Mouse (Mus musculus): ENCODE results near the gene Dcdc2b. TPM values are rescaled to one million over a fixed set of nuclear protein-coding genes. Genes with fewer than 3 reads are reported as not detected.

Dcdc2b gene
- polyA plus RNA-seq, 1 experiment from 2014 or later = 1.7 TPM

Other genes with a start within 250 kb of the Dcdc2b start
- 17.2 and 18.1 TPM in 2 replicates for gene Zbtb8a, start 236.1 kb downstream of the Dcdc2b start, polyA plus RNA-seq (2015; fragmentation: Nextera tagmentation; extraction: Ambion mirVana)
- gene Zbtb8b, start 173.4 kb downstream of the Dcdc2b start, polyA plus RNA-seq (2015; fragmentation: Nextera tagmentation; extraction: Ambion mirVana) = 1.5 and 1.7 TPM in 2 replicates
- 24.4 and 27.0 TPM in 2 replicates for gene Bsdc1, start 152.7 kb downstream of the Dcdc2b start, polyA plus RNA-seq (2015; fragmentation: Nextera tagmentation; extraction: Ambion mirVana)
- gene Tssk3, start 123.2 kb downstream of the Dcdc2b start, polyA plus RNA-seq (2015; fragmentation: Nextera tagmentation; extraction: Ambion mirVana) = not detected in 2 replicates
- 0.26 TPM in 1 of 2 replicates, not detected in the other for gene Fam229a, start 123.1 kb downstream of the Dcdc2b start, polyA plus RNA-seq (2015; fragmentation: Nextera tagmentation; extraction: Ambion mirVana)
- gene Marcksl1, start 100.7 kb downstream of the Dcdc2b start, polyA plus RNA-seq (2015; fragmentation: Nextera tagmentation; extraction: Ambion mirVana) = 490 and 533 TPM in 2 replicates
- 197 and 200 TPM in 2 replicates for gene Hdac1, start 71.5 kb downstream of the Dcdc2b start, polyA plus RNA-seq (2015; fragmentation: Nextera tagmentation; extraction: Ambion mirVana)
- gene Lck, start 40.6 kb downstream of the Dcdc2b start, polyA plus RNA-seq (2015; fragmentation: Nextera tagmentation; extraction: Ambion mirVana) = 6.3 and 6.9 TPM in 2 replicates
- gene Fam167b, start 35.7 kb downstream of the Dcdc2b start, polyA plus RNA-seq (2015; fragmentation: Nextera tagmentation; extraction: Ambion mirVana) = 3.5 and 3.9 TPM in 2 replicates
- 263 and 265 TPM in 2 replicates for gene Eif3i, start 13.6 kb downstream of the Dcdc2b start, polyA plus RNA-seq (2015; fragmentation: Nextera tagmentation; extraction: Ambion mirVana)
- gene Tmem234, start 13.6 kb downstream of the Dcdc2b start, polyA plus RNA-seq (2015; fragmentation: Nextera tagmentation; extraction: Ambion mirVana) = 194 and 200 TPM in 2 replicates
- 25.0 and 29.5 TPM in 2 replicates for gene Iqcc, start 4.8 kb upstream of the Dcdc2b start, polyA plus RNA-seq (2015; fragmentation: Nextera tagmentation; extraction: Ambion mirVana)
- 46.5 and 48.5 TPM in 2 replicates for gene Ccdc28b, start 9.7 kb upstream of the Dcdc2b start, polyA plus RNA-seq (2015; fragmentation: Nextera tagmentation; extraction: Ambion mirVana)
- 63.0 and 66.1 TPM in 2 replicates for gene Txlna, start 26.8 kb upstream of the Dcdc2b start, polyA plus RNA-seq (2015; fragmentation: Nextera tagmentation; extraction: Ambion mirVana)
- gene Kpna6, start 58.5 kb upstream of the Dcdc2b start, polyA plus RNA-seq (2015; fragmentation: Nextera tagmentation; extraction: Ambion mirVana) = 13.6 and 14.4 TPM in 2 replicates
- 11.4 and 11.5 TPM in 2 replicates for gene Tmem39b, start 82.6 kb upstream of the Dcdc2b start, polyA plus RNA-seq (2015; fragmentation: Nextera tagmentation; extraction: Ambion mirVana)
- 91.4 and 96.2 TPM in 2 replicates for gene Khdrbs1, start 128.0 kb upstream of the Dcdc2b start, polyA plus RNA-seq (2015; fragmentation: Nextera tagmentation; extraction: Ambion mirVana)
- 318 and 349 TPM in 2 replicates for gene Ptp4a2, start 197.0 kb upstream of the Dcdc2b start, polyA plus RNA-seq (2015; fragmentation: Nextera tagmentation; extraction: Ambion mirVana)

All from stomach, embryonic 15.5 days (tissue).